Mouse (Mus musculus) thymus, postnatal 0 days (tissue): Measurements from ENCODE around the gene Pet100. TPM values are rescaled to one million over a fixed set of nuclear protein-coding genes. Genes with fewer than 3 reads are reported as not detected.
"Not testable (repeated sequence)": the region's sequence is repeated elsewhere in the genome, so short reads cannot be mapped to it uniquely, and the experiment has no call there.

Experiments used
- DNase-seq: peaks from one replicate; pipeline ENCODE4 v3.0.0-alpha.2; 2015; ENCODE audit warnings: low spot score
- polyA plus RNA-seq: library from polyadenylated mRNA; unstranded; fragments of >200 nt; fragmentation: Nextera tagmentation; extraction: Ambion mirVana; gene quantifications from 2 replicates; pipeline ENCODE4 v1.2.1, GENCODE M21; 2015

The Pet100 gene
- polyA plus RNA-seq, result 182 and 202 TPM in 2 replicates

- peak; percentile 98 for DNase-seq
These were observed at the start of gene Pet100, which contains the start of gene Xab2 for GRCm38 (mm10) chr8:3621199-3621970. Gene Pet100, plus strand, starts transcription at chr8:3621548. Gene Xab2, minus strand, starts transcription at chr8:3621316.

- no peak for DNase-seq
These were observed 46.8 kb upstream of the Pet100 start for GRCm38 (mm10) chr8:3574546-3574945.

DNA sequence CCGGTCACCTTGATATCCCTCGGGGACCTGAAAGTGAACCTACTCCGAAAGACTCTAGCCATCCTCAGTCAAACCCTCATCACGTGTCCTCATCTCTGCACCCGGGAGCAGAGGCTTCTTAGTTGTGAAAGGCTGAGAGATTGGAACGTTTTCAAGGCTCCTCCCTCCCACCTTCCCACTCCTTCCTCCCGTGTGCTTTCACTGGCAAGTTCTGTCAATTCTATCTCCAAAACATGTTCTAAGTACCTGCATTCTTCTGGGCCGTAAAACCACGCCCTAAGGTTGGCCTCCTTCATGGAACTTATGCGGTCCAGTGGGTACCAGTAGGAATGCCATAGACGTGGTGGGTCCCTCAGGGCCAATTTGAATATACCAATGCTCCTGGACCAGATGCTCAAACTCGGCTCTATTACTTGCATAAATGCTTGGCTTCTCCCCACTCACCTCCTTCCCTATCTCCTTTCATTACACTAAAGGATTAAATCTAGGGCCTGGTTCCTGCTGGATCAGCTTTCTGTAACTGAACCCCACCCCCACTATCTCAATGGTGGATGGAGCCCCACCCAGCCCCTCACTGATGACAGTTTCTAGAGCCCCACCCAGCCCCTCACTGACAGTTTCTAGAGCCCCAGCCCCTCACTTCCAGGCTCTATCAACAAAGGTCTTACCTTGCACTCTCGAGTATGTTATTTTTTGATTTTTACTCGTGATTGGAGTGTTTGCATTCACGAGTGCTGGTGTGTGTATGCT, 45.0 kb upstream of the Pet100 start:
- DNase-seq, result no peak

DNA sequence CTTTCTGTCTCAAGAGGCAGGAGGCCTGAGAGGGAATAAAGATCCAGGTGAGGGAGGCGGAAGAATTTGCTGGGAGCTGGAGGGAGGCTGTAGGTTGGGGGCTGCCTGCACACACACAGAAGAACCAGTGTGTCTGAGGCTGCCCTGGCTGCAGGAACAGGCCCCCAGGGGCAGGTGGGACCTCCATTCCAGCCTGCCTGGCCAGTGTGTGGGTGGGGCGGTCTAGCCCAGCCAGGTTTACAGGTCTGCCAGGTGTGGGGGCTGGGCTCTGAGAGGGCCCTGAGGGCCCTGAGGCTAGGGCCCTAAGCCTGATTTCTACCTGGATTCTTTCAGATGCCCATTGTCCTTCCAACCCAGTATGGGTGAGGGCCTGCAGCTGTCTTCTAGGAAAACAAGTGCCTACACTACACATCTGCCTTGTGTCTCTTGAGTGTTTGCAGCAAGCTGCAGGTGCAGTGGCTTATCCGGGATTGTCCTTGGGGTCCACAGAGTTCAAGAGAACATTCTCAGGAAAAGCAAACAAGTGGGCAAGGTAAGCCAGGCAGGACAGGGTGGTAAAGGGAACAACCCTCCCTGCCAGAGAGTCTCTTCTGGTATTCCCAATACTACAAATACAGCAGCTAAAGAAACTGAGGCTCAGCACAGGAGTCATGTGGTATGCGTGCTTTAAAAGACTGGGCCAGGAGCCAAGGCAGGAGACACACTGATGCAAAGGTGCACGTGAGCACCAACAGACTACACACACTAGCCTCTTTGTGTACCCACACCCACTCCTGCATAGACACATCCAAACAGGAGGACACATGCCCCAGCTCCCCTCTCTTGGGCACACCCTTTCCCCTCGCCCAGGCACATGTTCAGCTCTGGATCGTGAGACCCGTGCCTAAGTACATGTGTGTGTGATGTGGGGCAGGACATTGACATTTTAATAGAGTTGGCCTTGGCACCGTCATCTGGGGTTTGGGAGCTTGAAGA, 41.7 kb upstream of the Pet100 start:
- DNase-seq, result no peak

- DNase-seq, result not testable (repeated sequence)
These were observed 39.4 kb upstream of the Pet100 start for GRCm38 (mm10) chr8:3581961-3582360.

DNA sequence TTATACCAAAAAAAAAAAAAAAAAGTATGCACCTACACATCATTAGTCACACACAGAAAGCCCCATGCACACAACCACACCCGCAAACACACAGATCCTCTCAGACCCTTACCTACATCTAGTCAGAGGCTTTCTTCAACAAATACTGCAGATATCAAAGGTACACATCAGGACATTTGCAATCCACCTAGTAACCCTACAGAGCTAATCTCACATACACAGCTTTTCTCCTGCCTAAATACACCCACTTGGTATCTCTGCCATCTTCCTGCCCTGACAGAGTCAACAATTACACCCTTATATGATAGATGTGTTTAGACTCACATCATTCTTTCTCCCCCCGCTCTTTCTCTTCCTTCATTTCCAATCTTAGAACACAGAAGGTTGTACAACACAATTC, 34.9 kb upstream of the Pet100 start:
- DNase-seq, result no peak

GRCm38 (mm10) chr8:3586993-3587390, 34.4 kb upstream of the Pet100 start, which contains the start of gene Camsap3:
Gene Camsap3, plus strand, starts transcription at chr8:3587293.
- DNase-seq, result no peak

DNA sequence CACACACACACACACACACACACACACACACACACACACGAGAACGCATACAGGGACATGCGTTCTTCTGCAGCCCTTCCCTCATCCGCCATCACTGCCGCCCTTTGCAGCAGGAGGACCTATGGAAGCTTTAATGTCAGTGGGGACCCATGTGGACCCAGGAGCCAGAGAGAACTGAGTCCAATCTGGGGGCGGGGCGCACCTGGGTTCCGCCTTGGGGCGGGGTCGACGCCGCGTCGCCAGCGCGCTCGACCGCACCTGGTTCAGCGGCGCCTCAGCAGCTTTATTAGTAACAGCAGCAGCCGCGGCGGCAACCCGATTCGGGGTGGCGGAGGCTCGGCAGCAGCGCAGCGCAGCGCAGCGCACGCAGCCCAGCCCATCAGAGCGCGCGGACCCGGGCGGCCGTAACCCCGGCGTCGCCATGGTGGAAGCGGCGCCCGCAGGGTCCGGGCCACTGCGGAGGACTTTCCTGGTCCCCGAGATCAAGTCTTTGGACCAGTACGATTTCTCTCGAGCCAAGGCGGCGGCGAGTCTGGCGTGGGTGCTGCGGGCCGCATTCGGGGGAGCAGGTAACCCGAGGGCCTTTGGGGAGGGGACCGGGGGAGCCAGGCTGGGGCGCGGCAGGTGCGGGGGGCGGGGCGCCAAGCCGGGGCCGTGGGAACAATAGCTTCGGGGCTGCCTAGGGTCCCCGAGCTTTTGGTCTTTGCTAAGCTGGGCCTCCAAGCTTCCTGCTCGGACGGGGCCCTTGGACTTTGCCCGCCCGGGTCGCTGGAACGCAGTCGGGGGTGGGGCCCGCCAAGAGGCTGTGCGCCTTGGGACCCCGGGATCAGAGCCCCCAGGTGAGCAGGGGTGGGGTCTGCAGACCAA, 33.7 kb upstream of the Pet100 start:
- peak; percentile 41 for DNase-seq

DNA sequence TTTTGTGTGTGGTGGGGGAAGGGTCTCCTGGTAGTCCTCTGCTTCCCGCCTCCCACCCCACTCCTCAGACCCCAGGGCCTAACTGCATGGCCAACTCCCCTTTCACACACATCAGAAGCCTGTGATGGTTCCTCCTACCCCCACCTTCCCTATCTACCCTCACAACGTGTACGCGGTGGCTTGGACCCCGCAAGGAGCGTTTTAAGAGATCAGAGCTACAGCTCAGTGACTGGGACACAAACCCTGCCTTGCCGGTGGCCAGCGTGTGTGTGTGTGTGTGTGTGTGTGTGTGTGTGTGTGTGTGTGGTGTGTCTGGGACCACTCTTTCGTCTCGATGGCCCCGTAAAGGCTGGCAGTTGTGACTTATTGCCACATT, 33.1 kb upstream of the Pet100 start:
- no peak for DNase-seq

DNA sequence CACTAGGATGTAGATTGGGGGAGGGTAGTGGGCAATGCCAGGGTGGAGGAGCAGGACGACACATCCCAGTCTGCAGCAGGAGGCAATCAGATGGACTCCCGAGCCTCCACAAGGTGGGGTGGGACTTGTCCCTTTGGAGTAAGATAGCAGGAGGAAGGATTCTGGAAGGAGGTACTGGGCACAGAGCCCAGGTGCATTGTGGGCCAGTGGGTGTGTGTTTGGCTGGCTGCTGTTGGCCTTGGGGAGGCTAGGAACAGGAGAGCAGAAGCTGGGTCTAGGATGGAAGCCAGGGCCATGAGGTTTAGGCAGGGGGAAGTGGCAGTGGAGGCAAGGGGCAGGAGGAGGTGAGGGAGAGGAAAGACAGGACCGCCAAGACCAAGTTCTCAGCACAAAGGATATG, 27.9 kb upstream of the Pet100 start:
- no peak for DNase-seq

DNA sequence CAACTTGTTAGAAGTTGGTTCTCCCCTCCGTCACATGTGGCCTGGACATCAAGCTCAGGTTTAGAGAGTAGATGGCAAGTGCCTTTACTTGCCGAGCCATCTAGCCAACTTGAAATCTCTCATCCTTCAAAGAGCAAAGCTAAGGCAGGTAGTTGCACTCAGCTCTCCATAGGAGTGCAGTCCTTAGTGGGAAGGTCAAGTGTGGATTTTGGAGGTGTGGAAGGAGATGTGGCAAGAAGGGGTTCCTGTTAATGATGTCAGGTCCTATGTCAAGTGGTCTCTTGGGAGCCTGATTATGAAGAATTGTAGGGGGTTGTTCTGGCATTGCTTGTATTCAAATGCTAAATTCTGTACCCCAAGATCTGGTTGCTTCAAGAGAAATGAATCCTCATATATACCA, 26.9 kb upstream of the Pet100 start:
- DNase-seq, result no peak

DNA sequence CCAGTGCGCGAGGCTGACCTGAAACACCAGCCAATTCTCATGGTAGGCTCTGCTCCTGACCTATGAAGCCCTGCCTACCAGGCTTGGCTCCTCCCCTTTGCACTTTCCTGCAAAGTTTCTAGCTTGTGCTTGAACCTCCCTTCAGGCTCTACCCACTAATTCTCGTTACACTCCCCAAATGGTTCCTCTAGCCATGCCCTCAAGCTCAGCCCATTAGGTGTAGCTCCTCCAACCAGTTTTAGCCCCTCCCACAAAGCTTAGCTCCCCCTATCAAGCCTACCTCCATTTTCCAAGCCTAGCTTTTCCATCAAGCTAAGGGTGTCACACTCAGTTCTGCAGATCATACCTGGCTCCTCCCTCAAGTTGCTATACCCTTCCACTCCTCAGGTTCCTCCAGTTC, 23.3 kb upstream of the Pet100 start:
- DNase-seq, result no peak

DNA sequence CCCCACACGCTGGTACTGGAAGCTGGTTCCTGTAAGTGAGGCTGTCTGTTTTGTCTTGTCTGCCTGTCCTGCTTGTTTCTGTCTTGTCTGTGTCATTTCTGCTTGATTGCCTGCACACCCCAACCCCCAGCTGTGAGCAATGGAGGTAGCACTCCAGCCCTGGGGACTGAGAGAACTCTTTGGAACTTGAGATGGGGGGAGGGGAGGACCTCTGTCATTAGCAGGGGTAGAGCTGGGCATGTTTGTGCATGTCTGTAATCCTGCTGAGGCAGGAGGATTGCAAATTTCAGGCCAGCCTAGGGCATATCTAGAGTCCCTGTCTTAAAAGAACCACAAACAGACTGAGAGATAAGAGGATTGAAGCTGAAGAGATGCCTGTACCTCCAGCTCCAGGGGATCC, 22.1 kb upstream of the Pet100 start:
- DNase-seq, result no peak

DNA sequence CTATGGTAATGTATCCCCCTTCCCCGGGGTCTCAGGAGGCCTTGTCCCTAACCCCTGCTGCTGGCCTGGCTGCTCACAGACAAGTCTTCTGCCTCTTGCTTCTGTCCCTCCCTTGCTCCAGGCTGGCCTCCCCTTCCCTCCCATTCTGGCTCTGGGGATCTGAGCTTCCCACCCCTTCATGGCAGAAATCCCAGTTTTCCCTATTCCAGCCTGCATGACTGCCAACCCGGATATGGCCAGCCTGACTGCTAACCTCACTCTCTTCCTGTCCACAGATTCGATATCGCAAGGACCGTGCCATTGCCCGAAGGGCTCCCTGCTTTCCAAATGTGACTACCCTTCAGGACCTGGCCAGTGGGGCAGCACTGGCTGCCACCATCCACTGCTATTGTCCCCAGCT, 20.9 kb upstream of the Pet100 start:
- DNase-seq, result no peak

DNA sequence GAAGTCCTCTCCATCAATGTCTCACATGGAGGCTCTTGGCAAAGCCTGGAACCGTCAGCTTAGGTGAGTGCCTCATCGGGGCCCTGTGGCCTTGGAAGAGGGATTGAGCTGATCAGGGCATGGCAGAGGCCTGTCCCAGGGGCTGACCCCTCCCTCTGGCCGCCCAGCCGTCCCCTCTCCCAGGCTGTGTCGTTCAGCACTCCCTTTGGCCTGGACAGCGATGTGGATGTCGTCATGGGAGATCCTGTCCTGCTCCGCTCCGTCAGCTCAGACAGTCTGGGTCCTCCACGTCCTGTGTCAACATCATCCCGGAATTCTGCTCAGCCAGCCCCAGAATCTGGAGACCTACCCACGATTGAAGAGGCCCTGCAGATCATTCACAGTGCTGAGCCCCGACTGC, 17.9 kb upstream of the Pet100 start:
- no peak for DNase-seq

- no peak for DNase-seq
These were observed 14.8 kb upstream of the Pet100 start for GRCm38 (mm10) chr8:3606593-3606992.

DNA sequence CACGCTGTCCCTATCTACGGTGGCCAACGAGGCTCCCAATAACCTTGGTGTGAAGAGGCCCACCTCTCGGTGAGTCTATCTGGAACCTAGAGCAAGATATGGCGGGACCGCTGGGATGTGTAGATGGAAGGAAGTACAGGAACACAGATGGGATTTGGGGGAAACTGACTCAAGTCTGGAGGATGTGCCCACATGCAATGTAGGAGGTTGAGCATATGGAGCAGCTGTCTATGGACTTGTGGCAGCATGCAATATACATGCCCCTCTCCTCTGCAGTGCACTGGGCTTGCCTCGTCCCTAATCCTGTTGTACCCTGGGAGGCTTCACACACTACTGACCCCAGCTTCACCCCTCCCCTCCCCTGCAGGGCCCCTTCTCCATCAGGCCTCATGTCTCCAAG, 13.5 kb upstream of the Pet100 start:
- no peak for DNase-seq

- no peak for DNase-seq
These were observed 12.1 kb upstream of the Pet100 start for GRCm38 (mm10) chr8:3609046-3609815.

DNA sequence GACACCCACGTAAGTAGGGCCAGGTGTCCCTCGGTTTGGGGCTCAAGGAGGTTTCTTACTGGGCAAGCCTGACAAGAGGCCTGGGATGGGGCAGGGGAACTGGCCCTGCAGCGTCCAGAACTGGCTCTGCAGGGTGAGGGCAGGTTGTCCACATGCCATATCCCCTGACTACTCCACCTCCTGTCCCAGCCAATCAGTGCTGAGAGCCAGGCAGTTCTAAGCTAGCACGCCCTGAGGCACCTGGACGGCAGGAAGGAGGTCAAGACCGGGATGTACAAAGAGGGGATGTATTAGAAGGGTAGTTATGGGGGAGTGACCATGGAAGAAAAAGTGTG, 11.6 kb upstream of the Pet100 start:
- DNase-seq, result no peak

GRCm38 (mm10) chr8:3622119-3622518, 771 bp downstream of the Pet100 start:
- no peak for DNase-seq
